ENCODE assay signal across 10 mouse cellular contexts in genomic region chr4:12654568-12655456, GRCm38 (mm10).
DNase-seq lines count a peak whose midpoint lies in the region; ATAC-seq lines count a peak whose summit lies in the region.
"Had no signal": no experiment of that assay in that cellular context is flagged by ENCODE, and none has a peak within 500 bp of the region (broad histone marks: within the 10 kb centered on the region; RNA-seq: fewer than 3 reads in every experiment).

No protein-coding gene starts in this region.

- H3K27ac ChIP-seq in heart, embryonic 10.5 days: peak overlapping the region; percentile 47
- H3K27ac ChIP-seq in neural tube, embryonic 11.5 days (ENCODE audit: low read depth, low read length): no peak overlapping the region; the same call in 1 of the 2 replicates
- no peak overlapping the region for H3K27ac ChIP-seq in liver, embryonic 16.5 days (ENCODE audit: low read length)

- H3K9ac ChIP-seq in neural tube, embryonic 11.5 days (ENCODE audit: low read length): no peak overlapping the region
- no peak overlapping the region for H3K9ac ChIP-seq in liver, embryonic 16.5 days (ENCODE audit: low read depth, low read length)

- peak; percentile 54; the same call in 1 of the 2 replicates for ATAC-seq in neural tube, embryonic 11.5 days (ENCODE audit: insufficient read depth, low FRiP score, low TSS enrichment)
- ATAC-seq in liver, embryonic 16.5 days (ENCODE audit: low read depth): no peak

- no peaks in the 10 kb centered on the region for H3K4me1 ChIP-seq in heart, embryonic 10.5 days
- peaks cover 3% of the 10 kb centered on the region; the same call in 1 of the 2 replicates for H3K4me1 ChIP-seq in neural tube, embryonic 11.5 days (ENCODE audit: control insufficient read depth, insufficient read depth, low read length)
- H3K4me1 ChIP-seq in liver, embryonic 16.5 days (ENCODE audit: control insufficient read depth, low read depth, low read length): no peaks in the 10 kb centered on the region
- H3K4me1 ChIP-seq: megakaryocyte, embryonic 14.5 days had no signal

- no peak for DNase-seq in heart, embryonic 10.5 days (ENCODE audit: low spot score)
- DNase-seq in heart, postnatal 14 days: no peak
- DNase-seq in neural tube, embryonic 11.5 days (ENCODE audit: low spot score): no peak
- DNase-seq in neural tube, embryonic 10.5 days (ENCODE audit: extremely low spot score, low spot score): no peak
- no peak for DNase-seq in cerebellum, adult 9-11 months
- DNase-seq in T-cell, adult 2 months (ENCODE audit: low spot score): no peak
- DNase-seq in right cerebral cortex, postnatal 14 days: no peak
- DNase-seq: gastrocnemius, postnatal 25 days had no signal

- H3K4me3 ChIP-seq in heart, embryonic 10.5 days: peak overlapping the region; percentile 33
- no peak overlapping the region for H3K4me3 ChIP-seq in neural tube, embryonic 11.5 days (ENCODE audit: low read depth, low read length)
- no peak overlapping the region for H3K4me3 ChIP-seq in liver, embryonic 16.5 days (ENCODE audit: low read depth, low read length)
- H3K4me3 ChIP-seq: megakaryocyte, embryonic 14.5 days had no signal

- peak overlapping the region; percentile 16; the same call in 1 of the 2 replicates for H3K4me2 ChIP-seq in neural tube, embryonic 11.5 days (ENCODE audit: low read depth)
- H3K4me2 ChIP-seq in liver, embryonic 16.5 days (ENCODE audit: low read depth, low read length): 0 out of 2 replicates have a peak overlapping the region, but pooled peaks have one; percentile 27

- intact Hi-C loops in heart, postnatal 14 days (cut with DNase I): no loop called here

- H3K36me3 ChIP-seq in heart, embryonic 10.5 days: no peaks in the 10 kb centered on the region
- no peaks in the 10 kb centered on the region for H3K36me3 ChIP-seq in neural tube, embryonic 11.5 days (ENCODE audit: control insufficient read depth, insufficient read depth, low read length)
- H3K36me3 ChIP-seq in liver, embryonic 16.5 days (ENCODE audit: control insufficient read depth, insufficient read depth): no peaks in the 10 kb centered on the region

- H3K9me3 ChIP-seq in heart, embryonic 10.5 days: no peaks in the 10 kb centered on the region
- H3K9me3 ChIP-seq in neural tube, embryonic 11.5 days (ENCODE audit: control insufficient read depth, low read length): no peaks in the 10 kb centered on the region
- H3K9me3 ChIP-seq in liver, embryonic 16.5 days (replicated peaks; ENCODE audit: control insufficient read depth, low read length): no peaks in the 10 kb centered on the region
- H3K9me3 ChIP-seq: megakaryocyte, embryonic 14.5 days had no signal

- WGBS in heart, embryonic 10.5 days: 53% methylated on average over 12 of the region's 12 CpGs
- 43% methylated on average over 12 of the region's 12 CpGs for WGBS in neural tube, embryonic 11.5 days
- WGBS in liver, embryonic 16.5 days (ENCODE audit: insufficient replicate concordance): 45% methylated on average over 12 of the region's 12 CpGs

- no peaks in the 10 kb centered on the region for H3K27me3 ChIP-seq in heart, embryonic 10.5 days (ENCODE audit: insufficient read depth, poor library complexity, severe bottlenecking)
- H3K27me3 ChIP-seq in neural tube, embryonic 11.5 days (ENCODE audit: control insufficient read depth, insufficient read depth, low read length): no peaks in the 10 kb centered on the region
- H3K27me3 ChIP-seq in liver, embryonic 16.5 days (ENCODE audit: control insufficient read depth, insufficient read depth, low read depth, low read length): no peaks in the 10 kb centered on the region
- H3K27me3 ChIP-seq: megakaryocyte, embryonic 14.5 days had no signal
